20 mouse cellular contexts compared by ENCODE assay signal in genomic region chr1:143710627-143710976, GRCm38 (mm10). TPM values are rescaled to one million over a fixed set of nuclear protein-coding genes. Genes with fewer than 3 reads are reported as not detected.
DNase-seq lines count a peak whose midpoint lies in the region; ATAC-seq and TF ChIP-seq lines count a peak whose summit lies in the region.
"Had no signal": no experiment of that assay in that cellular context is flagged by ENCODE, and none has a peak within 500 bp of the region (broad histone marks: within the 10 kb centered on the region; RNA-seq: fewer than 3 reads in every experiment).

No protein-coding gene starts in this region.

- H3K36me3 ChIP-seq in heart, embryonic 13.5 days = no peaks in the 10 kb centered on the region
- no peaks in the 10 kb centered on the region for H3K36me3 ChIP-seq in heart, adult 2 months (ENCODE audit: control insufficient read depth, insufficient read depth, low read length)
- H3K36me3 ChIP-seq in neural tube, embryonic 12.5 days = no peaks in the 10 kb centered on the region
- no peaks in the 10 kb centered on the region for H3K36me3 ChIP-seq in forebrain, postnatal 0 days (ENCODE audit: insufficient read depth)
- no peaks in the 10 kb centered on the region for H3K36me3 ChIP-seq in kidney, embryonic 15.5 days
- H3K36me3 ChIP-seq: G1E; intestine, embryonic 15.5 days; limb, embryonic 12.5 days had no signal

- 18% methylated on average over 5 of the region's 5 CpGs for WGBS in heart, embryonic 13.5 days
- WGBS in heart, adult 2 months = 34% methylated on average over 5 of the region's 5 CpGs
- 85% methylated on average over 5 of the region's 5 CpGs for WGBS in neural tube, embryonic 12.5 days
- 80% methylated on average over 5 of the region's 5 CpGs for WGBS in forebrain, postnatal 0 days
- WGBS in kidney, embryonic 15.5 days = 78% methylated on average over 5 of the region's 5 CpGs

- no peaks in the 10 kb centered on the region for H3K79me2 ChIP-seq in heart, adult 2 months (replicated peaks; ENCODE audit: control insufficient read depth, insufficient read depth, low read length)

- H3K9me3 ChIP-seq in heart, embryonic 13.5 days = no peaks in the 10 kb centered on the region
- no peaks in the 10 kb centered on the region for H3K9me3 ChIP-seq in neural tube, embryonic 12.5 days
- H3K9me3 ChIP-seq in forebrain, postnatal 0 days (ENCODE audit: low read length) = no peaks in the 10 kb centered on the region
- no peaks in the 10 kb centered on the region for H3K9me3 ChIP-seq in kidney, embryonic 15.5 days (replicated peaks)
- H3K9me3 ChIP-seq: G1E; intestine, embryonic 15.5 days; limb, embryonic 12.5 days had no signal

- no peak for TF ChIP-seq POLR2A in heart, adult 2 months (IDR thresholded peaks at IDR 0.05; ENCODE audit: insufficient read depth, low read depth, low read length)

- no peak for ATAC-seq in heart, embryonic 13.5 days (ENCODE audit: extremely low read depth, insufficient number of reproducible peaks, low FRiP score, low TSS enrichment)
- no peak for ATAC-seq in neural tube, embryonic 12.5 days (ENCODE audit: low FRiP score, low read depth)
- no peak for ATAC-seq in forebrain, postnatal 0 days
- ATAC-seq in kidney, embryonic 15.5 days (replicated peaks; ENCODE audit: low FRiP score) = no peak
- ATAC-seq: intestine, embryonic 15.5 days had no signal

- TF ChIP-seq CTCF in heart, adult 2 months (IDR thresholded peaks at IDR 0.05) = no peak
- TF ChIP-seq CTCF in forebrain, postnatal 0 days (IDR thresholded peaks at IDR 0.05; ENCODE audit: low read depth) = no peak

- no peak overlapping the region for H3K4me2 ChIP-seq in heart, embryonic 13.5 days
- no peak overlapping the region for H3K4me2 ChIP-seq in neural tube, embryonic 12.5 days (replicated peaks)
- H3K4me2 ChIP-seq in forebrain, postnatal 0 days (ENCODE audit: low read depth) = no peak overlapping the region
- no peak overlapping the region for H3K4me2 ChIP-seq in kidney, embryonic 15.5 days
- H3K4me2 ChIP-seq: intestine, embryonic 15.5 days; limb, embryonic 12.5 days; midbrain, embryonic 11.5 days had no signal

- H3K9ac ChIP-seq in heart, embryonic 13.5 days = 0 out of 2 replicates have a peak overlapping the region, but pooled peaks have one; percentile 21
- no peak overlapping the region for H3K9ac ChIP-seq in heart, adult 2 months (ENCODE audit: low read depth, low read length)
- H3K9ac ChIP-seq in neural tube, embryonic 12.5 days = no peak overlapping the region
- H3K9ac ChIP-seq in forebrain, postnatal 0 days = no peak overlapping the region
- H3K9ac ChIP-seq in kidney, embryonic 15.5 days = no peak overlapping the region
- H3K9ac ChIP-seq: intestine, embryonic 15.5 days; limb, embryonic 12.5 days had no signal

- intact Hi-C loops in heart, adult 2 months (cut with DNase I) = no loop called here

- peaks cover 8% of the 10 kb centered on the region for H3K4me1 ChIP-seq in heart, embryonic 13.5 days
- H3K4me1 ChIP-seq in heart, adult 2 months (ENCODE audit: control insufficient read depth, insufficient read depth, low read length) = no peaks in the 10 kb centered on the region
- H3K4me1 ChIP-seq in neural tube, embryonic 12.5 days = no peaks in the 10 kb centered on the region
- no peaks in the 10 kb centered on the region for H3K4me1 ChIP-seq in forebrain, postnatal 0 days (ENCODE audit: insufficient read depth)
- no peaks in the 10 kb centered on the region for H3K4me1 ChIP-seq in kidney, embryonic 15.5 days
- H3K4me1 ChIP-seq: intestine, embryonic 15.5 days; limb, embryonic 12.5 days had no signal

- DNase-seq in heart, adult 2 months = no peak
- DNase-seq in neural tube, embryonic 10.5 days (ENCODE audit: extremely low spot score, low spot score) = no peak
- no peak for DNase-seq in forebrain, postnatal 0 days
- DNase-seq in yolk sac, embryonic 10.5 days (ENCODE audit: low spot score) = peak; percentile 63
- DNase-seq in embryo, embryonic 9.5 days (ENCODE audit: extremely low spot score) = no peak
- DNase-seq: adrenal gland, postnatal 25 days; cerebellum, adult 18-20 months; cerebellum, postnatal 36 days; gastrocnemius, postnatal 14 days; heart, postnatal 10 days; lung, adult 18-20 months; right cerebral cortex, postnatal 4 days; thymus, adult 2 months had no signal

- no peaks in the 10 kb centered on the region for H3K27me3 ChIP-seq in heart, embryonic 13.5 days (replicated peaks)
- no peaks in the 10 kb centered on the region for H3K27me3 ChIP-seq in heart, adult 2 months (ENCODE audit: control insufficient read depth, insufficient read depth, low read length)
- H3K27me3 ChIP-seq in neural tube, embryonic 12.5 days (replicated peaks) = no peaks in the 10 kb centered on the region
- H3K27me3 ChIP-seq in forebrain, postnatal 0 days (ENCODE audit: insufficient read depth, low read length) = no peaks in the 10 kb centered on the region
- no peaks in the 10 kb centered on the region for H3K27me3 ChIP-seq in kidney, embryonic 15.5 days
- H3K27me3 ChIP-seq: intestine, embryonic 15.5 days; limb, embryonic 12.5 days had no signal

- H3K27ac ChIP-seq in heart, embryonic 13.5 days (replicated peaks) = no peak overlapping the region
- H3K27ac ChIP-seq in heart, adult 2 months = no peak overlapping the region
- H3K27ac ChIP-seq in neural tube, embryonic 12.5 days = 0 out of 2 replicates have a peak overlapping the region, but pooled peaks have one; percentile 26
- H3K27ac ChIP-seq in forebrain, postnatal 0 days (ENCODE audit: low read depth, low read length) = 0 out of 2 replicates have a peak overlapping the region, but pooled peaks have one; percentile 66
- H3K27ac ChIP-seq in kidney, embryonic 15.5 days = no peak overlapping the region
- H3K27ac ChIP-seq: intestine, embryonic 15.5 days; limb, embryonic 12.5 days had no signal

- TF ChIP-seq EP300 in heart, adult 2 months (IDR thresholded peaks at IDR 0.05; ENCODE audit: insufficient read depth, low read depth, low read length) = no peak

- no peak overlapping the region for H3K4me3 ChIP-seq in heart, embryonic 13.5 days
- H3K4me3 ChIP-seq in heart, adult 2 months = no peak overlapping the region
- H3K4me3 ChIP-seq in neural tube, embryonic 12.5 days = no peak overlapping the region
- H3K4me3 ChIP-seq in forebrain, postnatal 0 days (ENCODE audit: low read depth, low read length) = no peak overlapping the region
- no peak overlapping the region for H3K4me3 ChIP-seq in kidney, embryonic 15.5 days (replicated peaks)
- H3K4me3 ChIP-seq: intestine, embryonic 15.5 days; limb, embryonic 12.5 days had no signal

RNA-seq across cellular contexts. Expression of gene Glrx2, which starts 5.5 kb away (rescaled TPM):
- polyA plus RNA-seq in heart, embryonic 13.5 days (2015; fragmentation: Nextera tagmentation; extraction: Ambion mirVana) = 89.8 and 90.0 TPM in 2 replicates
- total RNA-seq in heart, adult 2 months (2021) = 10 to 100 TPM; 68.6 to 77.1 TPM
- polyA plus RNA-seq in heart, adult 2 months (2012; rRNA removed) = 18.2 and 33.0 TPM in 2 replicates
- polyA plus RNA-seq in neural tube, embryonic 12.5 days (2016; fragmentation: Nextera tagmentation; extraction: Ambion mirVana) = 136 and 138 TPM in 2 replicates
- total RNA-seq in forebrain, postnatal 0 days (2014; rRNA removed) = 33.0 and 42.8 TPM in 2 replicates
- polyA plus RNA-seq in forebrain, postnatal 0 days (2015; fragmentation: Nextera tagmentation; extraction: Ambion mirVana) = 135 and 140 TPM in 2 replicates
- 95.5 and 99.5 TPM in 2 replicates for polyA plus RNA-seq in kidney, embryonic 15.5 days (2015; fragmentation: Nextera tagmentation; extraction: Ambion mirVana)

RNA-seq across cellular contexts. Expression of gene Cdc73, which starts 7.9 kb away (rescaled TPM):
- polyA plus RNA-seq in heart, embryonic 13.5 days (2015; fragmentation: Nextera tagmentation; extraction: Ambion mirVana) = 16.7 and 19.1 TPM in 2 replicates
- 10 to 100 TPM; 49.2 to 57.9 TPM for total RNA-seq in heart, adult 2 months (2021)
- polyA plus RNA-seq in heart, adult 2 months (2012; rRNA removed) = 2.8 and 7.6 TPM in 2 replicates
- polyA plus RNA-seq in neural tube, embryonic 12.5 days (2016; fragmentation: Nextera tagmentation; extraction: Ambion mirVana) = 33.3 and 35.5 TPM in 2 replicates
- 8.3 and 10.9 TPM in 2 replicates for total RNA-seq in forebrain, postnatal 0 days (2014; rRNA removed)
- 8.9 and 11.2 TPM in 2 replicates for polyA plus RNA-seq in forebrain, postnatal 0 days (2015; fragmentation: Nextera tagmentation; extraction: Ambion mirVana)
- polyA plus RNA-seq in kidney, embryonic 15.5 days (2015; fragmentation: Nextera tagmentation; extraction: Ambion mirVana) = 29.4 and 34.1 TPM in 2 replicates

Comparison
In these comparisons a context has a peak if more than half of its experiments do, and no peak if none do; other contexts are left out.
1. H3K27ac ChIP-seq: peak in neural tube, embryonic 12.5 days (single experiment) and forebrain, postnatal 0 days (single experiment); none in heart, embryonic 13.5 days (single experiment), heart, adult 2 months (single experiment) and kidney, embryonic 15.5 days (single experiment).